8 mouse cellular contexts compared by ENCODE assay signal in the genomic region with DNA sequence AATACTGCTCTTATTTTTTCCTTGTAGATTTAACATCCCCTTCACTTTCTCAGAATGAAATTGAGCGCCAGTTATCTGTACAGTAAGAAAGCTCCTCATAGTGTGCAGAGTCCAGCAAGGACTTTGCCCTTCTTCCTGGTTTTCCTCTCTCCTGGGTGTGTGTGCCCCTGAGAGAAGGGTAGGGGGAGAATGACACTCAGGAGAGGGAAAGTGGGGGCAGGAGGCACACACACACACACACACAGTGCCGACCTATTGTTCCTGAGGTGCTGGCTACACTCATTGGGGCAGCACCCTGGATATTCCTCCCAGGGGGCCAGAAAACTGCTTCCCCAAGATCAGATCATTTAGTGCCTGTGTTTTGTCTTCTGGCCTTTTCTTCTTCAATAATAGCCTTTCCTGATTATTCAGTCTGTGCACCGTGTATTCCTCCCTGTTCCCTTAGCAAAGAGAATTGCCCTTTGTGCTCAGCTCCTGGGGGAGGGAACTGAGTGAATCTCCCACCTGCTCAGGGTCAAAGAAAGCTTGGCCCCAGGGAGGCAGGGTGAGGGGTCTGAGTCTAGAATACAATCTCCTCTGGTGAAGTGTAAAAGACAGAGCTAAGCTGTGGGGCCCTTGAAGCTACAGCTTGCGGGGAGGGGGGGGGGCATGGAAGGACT. TPM values are rescaled to one million over a fixed set of nuclear protein-coding genes. Genes with fewer than 3 reads are reported as not detected.
A peak's percentile ranks its signal among the peaks of the same experiment; 100 is the strongest.
DNase-seq lines count a peak whose midpoint lies in the region; ATAC-seq and TF ChIP-seq lines count a peak whose summit lies in the region.

No protein-coding gene starts in this region.

- peak overlapping the region; percentile 57 for H3K27ac ChIP-seq in heart, embryonic 12.5 days (ENCODE audit: poor library complexity, severe bottlenecking)
- peak overlapping the region; percentile 9 for H3K27ac ChIP-seq in bone marrow macrophage, adult 2 months (ENCODE audit: insufficient read depth, low read depth, low read length)
- H3K27ac ChIP-seq in hindbrain, embryonic 12.5 days = peak overlapping the region; percentile 56
- H3K27ac ChIP-seq in midbrain, embryonic 14.5 days (replicated peaks; ENCODE audit: low read depth, low read length) = 0 out of 2 replicates have a peak overlapping the region, but pooled peaks have one; percentile 14

- H3K4me2 ChIP-seq in heart, embryonic 12.5 days = peak overlapping the region; percentile 70
- H3K4me2 ChIP-seq in hindbrain, embryonic 12.5 days (replicated peaks) = peak overlapping the region; percentile 41
- peak overlapping the region; percentile 43 for H3K4me2 ChIP-seq in midbrain, embryonic 14.5 days (ENCODE audit: low read length)

- 50% methylated on average over 4 of the region's 4 CpGs for WGBS in heart, embryonic 12.5 days
- WGBS in hindbrain, embryonic 12.5 days = 34% methylated on average over 4 of the region's 4 CpGs
- WGBS in midbrain, embryonic 14.5 days = 25% methylated on average over 4 of the region's 4 CpGs

- no peak for DNase-seq in heart, adult 11 months
- peak; percentile 27 for DNase-seq in midbrain, embryonic 14.5 days
- no peak for DNase-seq in MN1 (ENCODE audit: low spot score)
- DNase-seq in left cerebral cortex, postnatal 10 days (ENCODE audit: extremely low spot score in 1 of 2, low spot score in 2 of 2) = no peak

- no peak for TF ChIP-seq CTCF in bone marrow macrophage, adult 2 months (IDR thresholded peaks at IDR 0.05; ENCODE audit: low read depth, low read length)

- intact Hi-C loops in left cerebral cortex, postnatal 10 days (cut with DNase I) = loop anchor here (2.0 to 10.0 kb wide), 3 partner anchors 66 to 942 kb away; partner anchors contain the start of gene Lekr1

- peak overlapping the region; percentile 39 for H3K4me3 ChIP-seq in heart, embryonic 12.5 days
- H3K4me3 ChIP-seq in bone marrow macrophage, adult 2 months (ENCODE audit: insufficient read depth, low read length) = no peak overlapping the region
- H3K4me3 ChIP-seq in hindbrain, embryonic 12.5 days = peak overlapping the region; percentile 0; the same call in 1 of the 2 replicates
- H3K4me3 ChIP-seq in midbrain, embryonic 14.5 days (replicated peaks; ENCODE audit: low read depth, low read length) = no peak overlapping the region

- peaks cover 27% of the 10 kb centered on the region for H3K4me1 ChIP-seq in heart, embryonic 12.5 days (replicated peaks)
- peaks cover 34% of the 10 kb centered on the region for H3K4me1 ChIP-seq in bone marrow macrophage, adult 2 months (ENCODE audit: control insufficient read depth, insufficient read depth, low read length)
- H3K4me1 ChIP-seq in hindbrain, embryonic 12.5 days = peaks cover 20% of the 10 kb centered on the region
- peaks cover 9% of the 10 kb centered on the region for H3K4me1 ChIP-seq in midbrain, embryonic 14.5 days (ENCODE audit: control insufficient read depth, insufficient read depth, low read length)

- no peaks in the 10 kb centered on the region for H3K27me3 ChIP-seq in heart, embryonic 12.5 days (replicated peaks)
- no peaks in the 10 kb centered on the region for H3K27me3 ChIP-seq in hindbrain, embryonic 12.5 days
- no peaks in the 10 kb centered on the region for H3K27me3 ChIP-seq in midbrain, embryonic 14.5 days (ENCODE audit: control insufficient read depth, insufficient read depth, low read length)

- H3K9ac ChIP-seq in heart, embryonic 12.5 days = peak overlapping the region; percentile 66
- peak overlapping the region; percentile 32; the same call in 1 of the 2 replicates for H3K9ac ChIP-seq in hindbrain, embryonic 12.5 days
- H3K9ac ChIP-seq in midbrain, embryonic 14.5 days (replicated peaks; ENCODE audit: low read length) = 0 out of 2 replicates have a peak overlapping the region, but pooled peaks have one; percentile 20

- no peaks in the 10 kb centered on the region for H3K36me3 ChIP-seq in heart, embryonic 12.5 days
- H3K36me3 ChIP-seq in hindbrain, embryonic 12.5 days = no peaks in the 10 kb centered on the region
- no peaks in the 10 kb centered on the region for H3K36me3 ChIP-seq in midbrain, embryonic 14.5 days (ENCODE audit: control insufficient read depth, insufficient read depth, low read length)

- no peaks in the 10 kb centered on the region for H3K9me3 ChIP-seq in heart, embryonic 12.5 days (replicated peaks)
- H3K9me3 ChIP-seq in hindbrain, embryonic 12.5 days (replicated peaks) = no peaks in the 10 kb centered on the region
- no peaks in the 10 kb centered on the region for H3K9me3 ChIP-seq in midbrain, embryonic 14.5 days (ENCODE audit: control insufficient read depth, low read length)

- ATAC-seq in heart, embryonic 12.5 days (ENCODE audit: insufficient number of reproducible peaks, low FRiP score) = 0 out of 2 replicates have a peak, but pooled peaks have one; percentile 10
- ATAC-seq in hindbrain, embryonic 12.5 days (ENCODE audit: low FRiP score) = peak; percentile 66
- peak; percentile 16; the same call in 1 of the 2 replicates for ATAC-seq in midbrain, embryonic 14.5 days (ENCODE audit: low FRiP score, low TSS enrichment)
- no peak for ATAC-seq in cerebellum, adult (ENCODE audit: insufficient number of reproducible peaks, low FRiP score, low TSS enrichment)

- no peak for TF ChIP-seq POLR2A in bone marrow macrophage, adult 2 months (IDR thresholded peaks at IDR 0.05; ENCODE audit: borderline replicate concordance, low read depth, low read length)

RNA-seq across cellular contexts. Expression of gene Ccnl1, which starts 29.3 kb away (rescaled TPM):
- 89.8 and 102 TPM in 2 replicates for polyA plus RNA-seq in heart, embryonic 12.5 days (2016; fragmentation: Nextera tagmentation; extraction: Ambion mirVana)
- polyA plus RNA-seq in bone marrow macrophage, adult 2 months (2012; ENCODE audit: insufficient read depth, insufficient read length, missing spikeins) = 226 and 264 TPM in 2 replicates
- 122 and 123 TPM in 2 replicates for polyA plus RNA-seq in hindbrain, embryonic 12.5 days (2016; fragmentation: Nextera tagmentation; extraction: Ambion mirVana)
- 78.1 and 99.0 TPM in 2 replicates for polyA plus RNA-seq in midbrain, embryonic 14.5 days (2014; fragmentation: Nextera tagmentation; extraction: Ambion mirVana)
- total RNA-seq in left cerebral cortex, postnatal 10 days (2021) = 10 to 100 TPM; 55.8 to 57.5 TPM

Comparison
In these comparisons a context has a peak if more than half of its experiments do, and no peak if none do; other contexts are left out.
1. H3K4me3 ChIP-seq: peak in heart, embryonic 12.5 days (single experiment) and hindbrain, embryonic 12.5 days (single experiment); none in bone marrow macrophage, adult 2 months (single experiment) and midbrain, embryonic 14.5 days (single experiment).
2. Peak in every context shown above with its lines, with median percentiles within 50 percentile points of each other: H3K27ac ChIP-seq, H3K4me2 ChIP-seq and H3K9ac ChIP-seq.